Mouse (Mus musculus) ES-Bruce4 (cell line): ENCODE measurements around the gene Cntfr. TPM values are rescaled to one million over a fixed set of nuclear protein-coding genes. Genes with fewer than 3 reads are reported as not detected.
A peak's percentile ranks its signal among the peaks of the same experiment; 100 is the strongest.

Experiments
- H3K27ac ChIP-seq: 2 replicates; pipeline ENCODE4 v1.5.1; 2012; ENCODE audit warnings: low read length, inconsistent platforms; ENCODE audit not compliant: insufficient read depth
- H3K27me3 ChIP-seq: 2 replicates; pipeline ENCODE4 v1.6.1; 2012; ENCODE audit warnings: mild to moderate bottlenecking, low read length, inconsistent platforms; ENCODE audit not compliant: control insufficient read depth, poor library complexity, insufficient read depth, severe bottlenecking
- H3K36me3 ChIP-seq: 2 replicates; pipeline ENCODE4 v1.6.1; 2012; ENCODE audit warnings: inconsistent platforms, mild to moderate bottlenecking, low read length, moderate library complexity; ENCODE audit not compliant: control insufficient read depth, poor library complexity, insufficient read depth, severe bottlenecking
- H3K4me1 ChIP-seq: one replicate; pipeline ENCODE4 v1.8.1; 2011; ENCODE audit warnings: low read length; ENCODE audit not compliant: control insufficient read depth, insufficient read depth
- H3K4me3 ChIP-seq: 2 replicates; pipeline ENCODE4 v1.5.1; 2011; ENCODE audit warnings: low read depth, mild to moderate bottlenecking, low read length
- H3K9ac ChIP-seq: 2 replicates; pipeline ENCODE4 v1.6.1; 2012; ENCODE audit warnings: low read depth, mild to moderate bottlenecking, inconsistent platforms; ENCODE audit not compliant: poor library complexity, severe bottlenecking
- H3K9me3 ChIP-seq: replicated peaks from 2 replicates; pipeline ENCODE4 v1.6.1; 2012; ENCODE audit warnings: mild to moderate bottlenecking, low read length, inconsistent platforms; ENCODE audit not compliant: control insufficient read depth, poor library complexity, insufficient read depth, severe bottlenecking
- CTCF ChIP-seq: IDR thresholded peaks from one replicate; pipeline ENCODE4 v1.8.1; 2011; ENCODE audit warnings: low read depth, low read length
- EP300 ChIP-seq: IDR thresholded peaks from 2 replicates; pipeline ENCODE4 v1.6.1; 2011; ENCODE audit warnings: low read depth, low read length; ENCODE audit not compliant: insufficient read depth
- POLR2A ChIP-seq: IDR thresholded peaks from one replicate; pipeline ENCODE4 v1.8.1; 2011; ENCODE audit warnings: low read length; ENCODE audit not compliant: insufficient read depth
- polyA plus RNA-seq: library from polyadenylated mRNA; stranded (reverse); fragments of >200 nt; gene quantifications from 2 replicates; pipeline ENCODE4 v1.2.4, GENCODE M21; 2011; ENCODE audit warnings: low read depth; ENCODE audit not compliant: missing spikeins, insufficient read depth, insufficient read length

Cntfr gene
- polyA plus RNA-seq, 1 experiment = 23.9 TPM

DNA sequence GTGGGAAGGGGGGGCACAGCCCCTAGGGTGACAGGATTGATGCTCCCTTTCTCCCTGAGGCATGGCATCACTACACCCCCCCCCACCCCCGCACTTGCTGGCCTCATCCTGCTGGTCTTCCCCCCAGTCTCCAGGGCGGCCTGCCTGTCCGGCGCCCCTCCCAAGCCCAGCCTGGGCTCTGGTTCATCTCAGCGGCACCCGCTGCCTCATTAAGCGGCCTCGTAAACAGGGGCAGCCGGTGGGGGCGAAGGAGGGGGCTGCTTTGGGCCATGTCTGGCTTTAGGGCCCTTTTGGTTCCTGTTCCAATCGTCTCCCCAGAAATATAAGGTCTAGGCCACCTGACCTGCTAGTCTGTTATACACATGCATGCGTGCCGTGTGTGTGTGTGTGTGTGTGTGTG is 37.3 kb downstream of the Cntfr start:
- Histone ChIP-seq H3K9me3 (no peaks in the 10 kb centered on the region), H3K4me1 (peaks cover 6% of the 10 kb centered on the region), H3K27me3 (no peaks in the 10 kb centered on the region), H3K9ac (no peak overlapping the region), H3K27ac (no peak overlapping the region), H3K4me3 (no peak overlapping the region), H3K36me3 (no peaks in the 10 kb centered on the region)
- TF ChIP-seq CTCF (no peak), POLR2A (no peak), EP300 (no peak)

DNA sequence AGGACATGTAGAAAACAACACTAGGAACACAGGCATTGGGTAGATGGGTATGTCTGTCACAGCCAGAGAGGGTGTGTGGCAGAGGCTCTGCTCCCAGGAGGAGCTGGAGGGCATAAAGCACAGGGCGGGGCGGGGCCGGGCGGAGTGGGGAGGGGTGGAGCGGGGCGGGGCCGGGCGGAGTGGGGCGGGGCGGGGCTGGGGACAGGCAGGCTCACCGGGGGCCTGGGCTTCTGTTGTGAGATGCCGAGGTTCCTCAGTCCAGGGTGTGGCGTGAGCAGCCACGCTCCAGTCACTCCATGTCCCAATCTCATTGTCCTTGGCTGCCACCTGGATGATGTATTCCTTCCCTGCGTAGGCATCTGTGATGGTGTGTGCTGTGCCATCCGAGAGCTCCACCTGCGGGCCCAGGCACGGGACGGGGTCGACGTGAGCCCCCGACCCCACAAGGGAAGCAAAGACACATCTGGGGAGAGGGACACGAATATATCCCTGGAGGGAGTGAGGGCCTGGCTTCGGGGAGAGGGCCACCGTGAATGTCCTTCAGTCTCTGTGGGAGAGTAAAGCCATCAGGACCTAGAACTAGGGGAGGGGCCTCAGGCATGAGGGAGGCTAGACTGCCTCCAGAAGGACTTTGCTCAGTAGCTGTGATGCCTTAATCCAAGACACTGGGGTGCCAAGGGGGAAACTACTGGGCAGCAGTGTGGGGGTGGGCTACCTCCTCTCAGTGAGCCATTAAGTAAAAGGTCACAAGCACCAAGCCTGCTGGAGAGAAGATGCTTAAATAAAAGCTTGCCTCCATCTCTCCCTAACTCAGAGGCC is 38.1 kb downstream of the Cntfr start:
- no peak for TF ChIP-seq POLR2A
- no peak for TF ChIP-seq CTCF
- TF ChIP-seq EP300 = no peak
- no peaks in the 10 kb centered on the region for H3K36me3 ChIP-seq
- H3K27ac ChIP-seq = no peak overlapping the region
- no peaks in the 10 kb centered on the region for H3K27me3 ChIP-seq
- H3K9ac ChIP-seq = no peak overlapping the region
- no peaks in the 10 kb centered on the region for H3K9me3 ChIP-seq
- peak overlapping the region; percentile 7; the same call in 1 of the 2 replicates for H3K4me3 ChIP-seq
- peaks cover 6% of the 10 kb centered on the region for H3K4me1 ChIP-seq

DNA sequence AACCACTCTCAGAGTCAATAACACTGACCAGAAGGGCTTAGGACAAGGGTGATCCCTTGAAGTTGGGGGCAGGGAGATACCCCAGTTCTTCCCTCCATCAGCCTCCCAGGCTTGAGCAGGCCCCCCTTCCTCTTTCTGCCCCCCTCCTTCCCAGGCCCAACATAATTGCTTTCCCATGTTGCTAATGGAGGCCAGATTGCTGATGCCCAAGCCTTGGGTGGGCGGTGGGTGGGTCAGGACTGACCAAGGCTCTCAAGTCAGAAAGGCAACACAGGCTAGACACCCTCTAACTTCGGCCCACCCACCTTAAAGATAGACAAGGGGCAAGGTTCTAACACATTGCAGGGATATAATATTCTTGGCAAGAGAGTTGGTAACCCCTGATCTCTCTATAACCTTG is 41.4 kb downstream of the Cntfr start:
- H3K9me3 ChIP-seq = no peaks in the 10 kb centered on the region
- H3K9ac ChIP-seq = no peak overlapping the region
- no peaks in the 10 kb centered on the region for H3K36me3 ChIP-seq
- H3K27me3 ChIP-seq = no peaks in the 10 kb centered on the region
- H3K4me1 ChIP-seq = peaks cover 6% of the 10 kb centered on the region
- TF ChIP-seq EP300 (no peak), CTCF (no peak), POLR2A (no peak)
- no peak overlapping the region for H3K4me3 ChIP-seq
- H3K27ac ChIP-seq = no peak overlapping the region

DNA sequence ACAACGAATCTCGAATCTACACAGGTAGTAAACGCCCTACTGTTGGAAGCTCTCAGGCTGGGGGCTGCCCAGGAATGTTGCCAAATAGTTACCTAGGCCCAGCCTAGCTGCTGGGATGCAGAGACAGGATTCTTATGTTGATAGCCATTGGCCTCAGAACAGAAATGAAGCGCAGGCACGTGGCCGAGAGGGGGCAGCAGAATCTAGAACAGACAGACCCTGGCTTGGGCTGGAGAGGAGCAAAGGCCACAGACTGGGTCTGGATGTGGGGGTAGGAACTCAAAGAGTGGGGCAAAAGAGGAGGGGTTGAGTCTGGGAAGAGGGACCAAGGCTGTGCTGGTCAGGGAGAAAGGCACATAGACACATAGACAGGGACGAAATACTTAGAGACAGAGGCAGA is 42.7 kb downstream of the Cntfr start:
- Histone ChIP-seq H3K27ac (no peak overlapping the region), H3K4me1 (peaks cover 6% of the 10 kb centered on the region)

DNA sequence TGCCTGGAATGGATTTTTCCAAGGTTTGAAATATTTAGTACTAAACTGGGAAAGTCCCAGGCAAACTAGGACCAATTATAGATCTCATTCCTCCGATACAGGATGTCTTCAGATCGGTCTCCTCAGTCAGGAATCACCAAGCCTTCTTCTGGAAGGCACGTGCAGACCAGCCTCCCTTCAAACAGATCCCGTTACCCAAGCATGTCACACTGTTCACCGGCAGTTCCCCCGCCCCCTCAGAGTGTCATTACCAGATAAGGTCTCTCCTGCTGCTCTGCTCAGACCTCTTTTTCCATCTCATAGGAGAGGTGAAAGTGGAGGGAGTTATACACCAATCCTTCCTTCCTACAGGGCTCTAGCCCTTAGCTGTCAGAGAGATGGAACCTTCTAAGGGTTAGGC is 43.2 kb downstream of the Cntfr start:
- H3K9me3 ChIP-seq = no peaks in the 10 kb centered on the region
- H3K4me1 ChIP-seq = peaks cover 4% of the 10 kb centered on the region
- H3K4me3 ChIP-seq = no peak overlapping the region
- H3K27me3 ChIP-seq = no peaks in the 10 kb centered on the region
- no peak overlapping the region for H3K9ac ChIP-seq
- no peak overlapping the region for H3K27ac ChIP-seq
- no peaks in the 10 kb centered on the region for H3K36me3 ChIP-seq
- TF ChIP-seq CTCF (no peak), EP300 (no peak), POLR2A (no peak)

More for the DNA sequence above, 42.7 kb downstream of the Cntfr start:
- H3K9me3 ChIP-seq = no peaks in the 10 kb centered on the region
- H3K36me3 ChIP-seq = no peaks in the 10 kb centered on the region
- 0 out of 2 replicates have a peak, but pooled peaks have one; percentile 16 for TF ChIP-seq EP300
- TF ChIP-seq POLR2A = no peak
- TF ChIP-seq CTCF = peak; percentile 83
- H3K4me3 ChIP-seq = no peak overlapping the region
- H3K9ac ChIP-seq = no peak overlapping the region
- H3K27me3 ChIP-seq = no peaks in the 10 kb centered on the region

DNA sequence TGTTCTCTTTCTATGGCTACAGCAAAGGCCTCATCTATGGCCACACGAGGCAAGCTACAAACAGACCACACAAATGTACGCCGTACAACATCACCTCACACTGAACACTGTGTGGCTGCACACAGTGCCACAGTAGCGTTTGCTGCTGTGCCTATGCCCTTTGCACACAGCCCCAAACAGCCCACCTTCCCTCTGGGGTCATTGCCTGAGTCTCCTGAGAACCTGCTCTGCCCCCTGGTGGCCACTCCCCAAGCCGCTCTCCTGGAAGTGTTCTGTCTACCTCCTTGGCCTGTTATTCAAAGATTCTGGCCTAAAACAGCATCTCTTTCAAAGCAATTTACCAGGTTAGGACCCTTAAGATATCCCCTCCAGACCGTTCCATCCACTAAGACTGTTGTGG is 43.6 kb downstream of the Cntfr start:
- peak; percentile 76 for TF ChIP-seq CTCF
- TF ChIP-seq POLR2A = no peak
- 0 out of 2 replicates have a peak, but pooled peaks have one; percentile 14 for TF ChIP-seq EP300
- no peaks in the 10 kb centered on the region for H3K36me3 ChIP-seq
- H3K9ac ChIP-seq = no peak overlapping the region
- no peaks in the 10 kb centered on the region for H3K27me3 ChIP-seq
- no peak overlapping the region for H3K4me3 ChIP-seq
- H3K4me1 ChIP-seq = peaks cover 3% of the 10 kb centered on the region
- no peak overlapping the region for H3K27ac ChIP-seq
- no peaks in the 10 kb centered on the region for H3K9me3 ChIP-seq
